Comparison of ENCODE assay signal across 14 mouse cellular contexts in the genomic region with DNA sequence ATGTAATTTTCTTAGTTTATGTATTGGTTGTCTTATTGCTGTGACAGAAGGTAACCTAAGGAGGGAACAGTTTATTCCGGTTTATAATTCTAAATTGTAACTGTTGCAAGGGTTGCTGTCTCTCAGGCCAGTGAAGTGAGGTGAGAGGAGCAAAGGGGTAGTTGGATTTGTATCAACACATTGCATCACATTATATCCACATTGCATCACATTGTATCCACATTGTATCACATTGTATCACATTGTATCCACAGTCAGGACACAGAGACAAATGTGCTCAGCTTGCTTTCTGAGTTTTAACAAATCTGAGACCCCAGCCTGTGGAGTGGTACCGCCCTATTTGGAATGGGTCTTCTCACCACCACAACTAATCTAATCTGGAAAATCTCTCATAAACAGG.
"Had no signal": no experiment of that assay in that cellular context is flagged by ENCODE, and none has a peak within 500 bp of the region (broad histone marks: within the 10 kb centered on the region; RNA-seq: fewer than 3 reads in every experiment).

No protein-coding gene starts in this region.

- ATAC-seq: intestine, embryonic 16.5 days; midbrain, embryonic 15.5 days had no signal

- H3K36me3 ChIP-seq: limb, embryonic 13.5 days; midbrain, embryonic 15.5 days had no signal

- H3K9ac ChIP-seq: limb, embryonic 13.5 days; liver, embryonic 14.5 days; lung, embryonic 14.5 days; midbrain, embryonic 15.5 days had no signal

- H3K27ac ChIP-seq: kidney, postnatal 0 days; limb, embryonic 13.5 days; liver, embryonic 14.5 days; midbrain, embryonic 15.5 days had no signal

- H3K4me3 ChIP-seq: limb, embryonic 13.5 days; midbrain, embryonic 15.5 days had no signal

- H3K27me3 ChIP-seq: limb, embryonic 13.5 days; midbrain, embryonic 15.5 days had no signal

- DNase-seq: kidney, adult 2 months; kidney, postnatal 36 days; left cerebral cortex, postnatal 4 days; lung, postnatal 14 days; right cerebral cortex, postnatal 14 days; thymus, postnatal 36 days had no signal

- H3K4me2 ChIP-seq: limb, embryonic 13.5 days; lung, embryonic 14.5 days; midbrain, embryonic 11.5 days; midbrain, embryonic 15.5 days had no signal

- H3K9me3 ChIP-seq: limb, embryonic 13.5 days; megakaryocyte, embryonic 14.5 days; midbrain, embryonic 15.5 days had no signal
